Mouse (Mus musculus): ENCODE results near the gene Imp3. TPM values are rescaled to one million over a fixed set of nuclear protein-coding genes. Genes with fewer than 3 reads are reported as not detected.

The Imp3 gene
- total RNA-seq, 2 experiments from 2014 or later = 45.5 to 48.7 TPM

DNA sequence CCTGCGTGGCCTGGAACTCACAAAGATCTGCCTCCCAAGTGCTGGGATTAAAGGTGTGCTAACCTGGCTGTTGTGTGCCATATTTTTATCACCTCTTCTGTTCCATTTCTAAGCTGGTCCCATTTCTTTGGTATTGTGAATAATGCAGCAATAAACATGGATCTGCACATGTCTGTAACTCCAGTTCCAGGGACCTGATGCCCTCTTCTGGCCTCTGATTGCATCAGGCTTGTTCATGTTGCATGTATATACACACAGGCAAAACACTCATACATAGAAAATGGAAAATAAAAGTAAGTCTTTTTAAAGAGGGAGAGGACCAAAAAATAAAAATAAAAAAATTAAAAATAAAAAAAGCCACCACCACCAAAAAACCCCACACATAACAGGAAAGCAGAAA lies 16.3 kb downstream of the Imp3 start:
- DNase-seq = no peak
- intact Hi-C loops (cut with DNase I) = loop anchor here (10.0 kb wide), 1 partner anchor 261 kb away; no protein-coding TSS in a partner anchor

DNA sequence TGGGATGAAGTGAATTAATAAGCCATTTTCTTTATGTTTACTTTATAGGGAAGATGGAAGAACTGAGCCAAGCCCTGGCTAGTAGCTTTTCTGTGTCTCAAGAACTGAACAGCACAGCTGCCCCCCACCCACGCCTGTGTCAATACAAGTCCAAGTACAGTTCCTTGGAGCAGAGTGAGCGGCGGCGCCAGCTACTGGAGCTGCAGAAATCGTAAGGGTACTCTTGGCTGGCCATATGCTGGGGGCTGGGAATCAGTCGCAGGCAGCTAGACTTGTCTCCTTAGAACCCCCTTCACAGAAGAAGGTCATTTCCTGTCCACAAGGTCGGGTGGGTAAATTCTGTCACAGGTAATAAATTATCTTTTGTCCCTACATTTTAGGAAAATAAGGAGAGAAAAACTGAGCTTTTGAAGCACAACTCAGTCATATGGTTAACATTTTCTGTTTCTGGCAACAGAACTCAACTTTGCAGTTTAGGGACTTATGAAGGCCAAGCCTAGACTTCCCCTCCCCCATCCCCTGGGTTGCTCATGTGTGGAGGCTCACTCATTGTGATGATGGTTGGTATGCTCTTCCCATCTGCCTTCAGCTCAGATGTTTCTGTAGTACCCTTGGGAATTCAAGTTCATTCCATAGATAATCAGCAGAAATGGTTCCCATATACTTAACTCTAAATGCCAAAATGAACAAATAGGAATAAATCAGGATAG lies 19.8 kb downstream of the Imp3 start:
- intact Hi-C loops (cut with DNase I) = loop anchor here (10.0 kb wide), 1 partner anchor 258 kb away; no protein-coding TSS in a partner anchor
- peak in 1 of 2 experiments; percentile 9 for DNase-seq

DNA sequence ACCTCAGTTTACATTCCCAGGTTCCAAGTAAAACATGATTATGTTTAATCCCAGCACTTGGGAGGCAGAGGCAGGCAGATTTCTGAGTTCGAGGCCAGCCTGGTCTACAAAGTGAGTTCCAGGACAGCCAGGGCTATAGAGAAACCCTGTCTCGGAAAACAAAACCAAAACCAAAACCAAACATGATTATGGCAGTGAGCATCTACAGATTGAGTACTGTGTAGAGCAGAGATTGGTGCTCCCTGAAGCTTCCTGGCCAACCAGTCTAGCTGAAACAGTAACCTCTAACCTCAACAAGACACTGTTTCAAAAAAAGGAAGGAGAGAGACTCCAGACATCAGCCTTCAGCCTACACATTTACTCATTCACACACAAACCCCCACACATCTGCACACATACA lies 21.4 kb downstream of the Imp3 start:
- DNase-seq = no peak
- intact Hi-C loops (cut with DNase I) = loop anchor here (10.0 kb wide), 1 partner anchor 256 kb away; no protein-coding TSS in a partner anchor

DNA sequence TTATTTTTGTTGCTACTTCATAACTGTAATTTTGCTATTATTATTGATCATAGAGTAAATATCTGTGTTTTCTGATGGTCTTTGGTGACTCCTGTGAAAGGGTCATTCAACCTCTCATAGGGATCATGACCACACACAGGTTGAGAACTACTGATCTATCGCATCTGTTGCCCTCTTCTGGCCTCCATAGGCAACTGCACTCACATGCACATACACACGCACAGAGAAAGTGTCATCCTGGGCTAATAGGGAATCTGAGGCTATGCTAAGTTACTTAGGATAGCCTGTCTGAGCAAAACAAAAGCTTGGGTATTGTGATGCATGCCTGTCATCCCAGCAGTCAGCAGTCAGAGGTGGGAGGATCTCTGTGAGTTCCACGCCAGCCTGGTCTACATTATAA lies 24.3 kb downstream of the Imp3 start:
- intact Hi-C loops (cut with DNase I) = no loop called here
- no peak for DNase-seq

DNA sequence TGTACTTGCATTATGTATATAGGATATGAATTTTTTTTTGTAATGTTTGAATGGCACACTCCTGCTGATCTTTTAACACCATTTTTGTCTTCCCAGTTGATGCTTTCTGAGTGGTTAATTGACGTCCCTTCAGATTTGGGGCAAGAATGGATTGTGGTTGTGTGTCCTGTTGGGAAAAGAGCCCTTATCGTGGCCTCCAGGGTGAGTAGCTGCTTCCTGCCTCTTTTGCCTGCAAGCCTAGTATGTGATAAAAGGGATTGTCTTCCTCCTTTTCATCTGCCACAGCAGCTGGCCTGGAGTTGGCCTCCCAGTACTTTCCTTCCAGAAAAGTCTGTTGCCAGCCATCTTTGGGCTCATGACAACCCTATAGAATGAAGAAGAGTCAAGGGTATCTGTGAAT lies 32.9 kb downstream of the Imp3 start:
- intact Hi-C loops (cut with DNase I) = no loop called here
- DNase-seq = no peak

DNA sequence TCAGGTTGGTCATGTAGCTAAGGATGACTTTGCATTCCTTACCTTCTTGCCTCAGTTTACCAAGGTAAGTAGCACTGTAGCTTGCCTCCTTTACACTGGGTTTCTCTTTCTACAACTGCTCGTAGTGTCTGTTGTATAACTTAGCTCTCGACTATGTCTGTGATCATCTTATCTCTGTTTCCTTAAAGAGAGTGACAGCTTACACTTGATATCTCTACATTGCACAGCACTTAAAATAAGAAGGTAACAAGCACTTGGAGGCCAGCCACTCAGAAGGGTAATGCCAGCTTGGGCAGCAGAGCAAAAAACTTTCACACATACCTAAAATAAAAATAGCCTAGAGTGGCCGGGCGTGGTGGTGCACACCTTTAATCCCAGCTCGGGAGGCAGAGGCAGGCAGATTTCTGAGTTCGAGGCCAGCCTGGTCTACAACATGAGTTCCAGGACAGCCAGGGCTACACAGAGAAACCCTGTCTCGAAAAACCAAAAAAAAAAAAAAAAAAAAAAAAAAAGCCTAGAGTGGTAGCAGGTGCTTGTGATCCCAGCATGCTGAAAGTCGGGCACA lies 36.8 kb downstream of the Imp3 start:
- intact Hi-C loops (cut with DNase I) = no loop called here
- no peak for DNase-seq

DNA sequence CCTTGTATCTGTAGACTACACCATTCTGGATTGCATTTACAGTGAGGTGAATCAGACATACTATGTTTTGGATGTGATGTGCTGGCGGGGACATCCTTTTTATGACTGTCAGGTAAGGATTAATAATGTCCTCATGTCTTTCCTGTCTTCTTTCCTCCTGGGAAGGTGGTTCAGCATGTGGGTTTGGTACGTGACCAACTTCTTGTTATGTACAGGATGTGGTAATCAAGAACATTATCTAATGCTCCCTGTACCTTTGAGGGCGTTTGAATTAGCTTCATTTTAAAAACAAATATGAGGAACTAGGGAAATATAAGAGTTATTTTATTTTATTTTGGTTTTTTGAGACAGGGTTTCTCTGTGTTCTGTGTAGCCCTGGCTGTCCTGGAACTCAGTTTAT lies 37.9 kb downstream of the Imp3 start:
- DNase-seq = no peak
- intact Hi-C loops (cut with DNase I) = no loop called here

DNA sequence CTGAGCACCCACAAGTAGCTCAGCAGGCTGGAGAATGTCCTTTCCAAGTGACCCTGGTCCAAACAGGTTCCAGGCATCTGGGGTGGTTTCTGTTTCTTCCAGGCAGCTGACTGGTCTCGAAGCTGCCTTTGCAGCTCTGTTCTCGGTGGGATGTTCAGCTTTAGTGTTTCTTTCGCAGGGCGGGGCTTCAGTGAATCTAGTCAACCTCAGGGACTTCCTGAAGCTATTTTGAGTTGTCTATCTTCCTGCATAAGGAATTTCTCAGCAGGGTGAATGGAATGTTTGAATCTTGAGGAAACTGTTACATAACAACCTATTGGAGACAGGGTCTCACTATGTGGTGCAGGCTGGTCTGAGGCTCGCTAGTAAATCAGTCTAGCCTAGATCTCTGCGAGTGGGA lies 42.9 kb downstream of the Imp3 start:
- no peak for DNase-seq
- intact Hi-C loops (cut with DNase I) = no loop called here

DNA sequence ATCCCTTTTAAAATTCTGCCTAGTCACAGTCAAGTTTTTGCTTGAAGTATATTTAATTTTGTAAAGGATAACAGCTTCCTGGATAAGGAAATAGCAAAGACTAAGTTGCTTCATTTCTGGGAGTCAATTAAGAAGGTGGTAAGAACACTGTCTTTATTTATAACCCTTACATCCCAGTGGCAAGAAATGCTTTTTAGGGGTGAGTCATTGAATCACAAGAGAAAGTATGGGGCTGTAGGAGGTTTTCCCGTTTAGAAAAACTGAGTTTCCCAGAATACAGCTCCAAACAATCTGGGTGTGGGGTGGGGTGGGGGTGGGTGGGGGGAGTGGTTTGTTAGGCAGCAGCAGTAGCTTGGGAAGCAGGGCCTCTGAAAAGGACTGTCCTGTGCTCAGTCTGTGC lies 44.2 kb downstream of the Imp3 start:
- intact Hi-C loops (cut with DNase I) = no loop called here
- DNase-seq = no peak

Other genes starting within 250 kb of the Imp3 start
- 1 to 10 TPM; 2.1 to 2.3 TPM for gene Lingo1, start 141.0 kb upstream of the Imp3 start, total RNA-seq (2021)
- gene Odf3l1, start 72.8 kb upstream of the Imp3 start, total RNA-seq (2021) = under 1 TPM in 1 of 2 experiments, not detected in 1; 0.32 TPM
- gene Cspg4, start 72.4 kb upstream of the Imp3 start, total RNA-seq (2021) = 10 to 100 TPM; 42.6 to 43.4 TPM
- gene Snx33, start 9.1 kb upstream of the Imp3 start, total RNA-seq (2021) = 10 to 100 TPM; 11.5 to 13.1 TPM
- 1 to 10 TPM; 8.8 to 9.1 TPM for gene Snupn, start 13.4 kb downstream of the Imp3 start, total RNA-seq (2021)
- 10 to 100 TPM; 21.2 to 21.8 TPM for gene Ptpn9, start 57.4 kb downstream of the Imp3 start, total RNA-seq (2021)
- gene Sin3a, start 134.6 kb downstream of the Imp3 start, total RNA-seq (2021) = 10 to 100 TPM; 33.6 to 46.7 TPM
- 10 to 100 TPM; 50.7 to 55.5 TPM for gene Man2c1, start 193.2 kb downstream of the Imp3 start, total RNA-seq (2021)
- 1 to 10 TPM; 4.0 to 5.1 TPM for gene Neil1, start 210.8 kb downstream of the Imp3 start, total RNA-seq (2021)
- gene Commd4, start 220.9 kb downstream of the Imp3 start, total RNA-seq (2021) = 10 to 100 TPM; 34.6 to 35.8 TPM